Mouse (Mus musculus) kidney, adult 2 months (tissue): ENCODE data around the gene Ang5. TPM values are rescaled to one million over a fixed set of nuclear protein-coding genes. Genes with fewer than 3 reads are reported as not detected.

Experiments used
- polyA plus RNA-seq: library from polyadenylated mRNA; depleted of rRNA; stranded (reverse); fragments of >200 nt; gene quantifications from 2 replicates; pipeline ENCODE4 v1.2.3, GENCODE M21; 2012; rRNA removed

The Ang5 gene
- polyA plus RNA-seq, 1 experiment: not detected

Other genes starting within 250 kb of the Ang5 start
- not detected in 2 replicates for gene Gm16506, start 229.6 kb upstream of the Ang5 start, polyA plus RNA-seq
- not detected in 2 replicates for gene Gm6526, start 209.2 kb upstream of the Ang5 start, polyA plus RNA-seq
- gene Gm8180, start 172.3 kb upstream of the Ang5 start, polyA plus RNA-seq: not detected in 2 replicates
- not detected in 2 replicates for gene Ear1, start 81.6 kb upstream of the Ang5 start, polyA plus RNA-seq
- not detected in 2 replicates for gene Ear10, start 33.5 kb upstream of the Ang5 start, polyA plus RNA-seq
- 0.30 and 0.33 TPM in 2 replicates for gene Gm8113, start 31.7 kb upstream of the Ang5 start, polyA plus RNA-seq
- not detected in 2 replicates for gene Ang6, start 45.2 kb downstream of the Ang5 start, polyA plus RNA-seq
- gene Ear2, start 145.6 kb downstream of the Ang5 start, polyA plus RNA-seq: 4.8 and 5.4 TPM in 2 replicates
- gene Gm3327, start 166.8 kb downstream of the Ang5 start, polyA plus RNA-seq: not detected in 2 replicates
- not detected in 2 replicates for gene Gm8212, start 240.6 kb downstream of the Ang5 start, polyA plus RNA-seq